Mouse (Mus musculus) CH12.LX (cell line): ENCODE measurements around the gene Cfap54. TPM values are rescaled to one million over a fixed set of nuclear protein-coding genes. Genes with fewer than 3 reads are reported as not detected.

Experiments used
- DNase-seq: peaks from one replicate; pipeline ENCODE4 v3.0.0-alpha.2; 2013; ENCODE audit errors: extremely low read depth
- H3K27ac ChIP-seq: 2 replicates; pipeline ENCODE4 v1.5.1; 2012; ENCODE audit warnings: low read depth, mild to moderate bottlenecking, control low read depth, moderate library complexity; ENCODE audit not compliant: insufficient read depth
- H3K27me3 ChIP-seq: replicated peaks from 2 replicates; pipeline ENCODE3; 2012; ENCODE audit warnings: inconsistent platforms
- H3K36me3 ChIP-seq, 2 experiments: replicated peaks in 1 of 2; 2 replicates each; pipeline versions ENCODE3 to v1.6.1; 2012; ENCODE audit warnings: inconsistent platforms in 1 of 2, low read length in 1 of 2, mild to moderate bottlenecking in 1 of 2, mixed read lengths in 1 of 2, moderate library complexity in 1 of 2; ENCODE audit not compliant: control insufficient read depth in 1 of 2, insufficient read depth in 1 of 2
- H3K4me1 ChIP-seq, 2 experiments: 2 replicates each; pipeline ENCODE4 v1.6.1; 2012; ENCODE audit warnings: inconsistent platforms in 1 of 2, moderate library complexity in 1 of 2; ENCODE audit not compliant: insufficient read depth in 2 of 2, control insufficient read depth in 1 of 2
- H3K4me2 ChIP-seq: 2 replicates; pipeline ENCODE4 v1.6.1; 2012; ENCODE audit warnings: low read depth, mild to moderate bottlenecking, control low read depth; ENCODE audit not compliant: poor library complexity, insufficient read depth, severe bottlenecking
- H3K4me3 ChIP-seq, 3 experiments: fragments of 150-350 bp in 1 of 3; sonication (generic) in 1 of 3; replicated peaks in 1 of 3; 2 replicates each; pipeline versions ENCODE3 to v1.5.1; 2011 to 2012; ENCODE audit warnings: low read depth in 2 of 3, low read length in 2 of 3, mild to moderate bottlenecking in 2 of 3, moderate library complexity in 2 of 3, control low read depth in 1 of 3, improper control_type of control experiment in 1 of 3, inconsistent platforms in 1 of 3, mixed read lengths in 1 of 3; ENCODE audit not compliant: poor library complexity in 1 of 3
- H3K79me2 ChIP-seq: replicated peaks from 2 replicates; pipeline ENCODE4 v1.6.1; 2012; ENCODE audit warnings: mild to moderate bottlenecking, moderate library complexity; ENCODE audit not compliant: control insufficient read depth, poor library complexity, insufficient read depth, severe bottlenecking; ENCODE audit errors: extremely low read depth
- H3K9ac ChIP-seq: 2 replicates; pipeline ENCODE4 v1.6.1; 2012; ENCODE audit warnings: low read depth, mild to moderate bottlenecking, control low read depth, moderate library complexity; ENCODE audit not compliant: insufficient read depth
- H3K9me3 ChIP-seq: replicated peaks from 2 replicates; pipeline ENCODE3; 2012; ENCODE audit warnings: low read length, inconsistent platforms, mixed read lengths
- CHD1 ChIP-seq: IDR thresholded peaks from 2 replicates; pipeline ENCODE4 v1.6.1; 2012; ENCODE audit warnings: low read depth, low read length, improper control_type of control experiment, inconsistent platforms
- E2F4 ChIP-seq: IDR thresholded peaks from 2 replicates; pipeline ENCODE4 v1.6.1; 2011; ENCODE audit warnings: low read depth, low read length, improper control_type of control experiment; ENCODE audit not compliant: insufficient replicate concordance
- ELF1 ChIP-seq: IDR thresholded peaks from 2 replicates; pipeline ENCODE4 v1.6.1; 2014; ENCODE audit warnings: low read depth, mild to moderate bottlenecking, inconsistent platforms, low read length, improper control_type of control experiment
- EP300 ChIP-seq: IDR thresholded peaks from 2 replicates; pipeline ENCODE4 v1.6.1; 2011; ENCODE audit warnings: low read length, improper control_type of control experiment
- ETS1 ChIP-seq: conservative IDR thresholded peaks from 2 replicates; pipeline ENCODE4 v1.6.1; 2012; ENCODE audit warnings: low read depth, mild to moderate bottlenecking, inconsistent platforms, low read length, improper control_type of control experiment, moderate library complexity
- GABPA ChIP-seq: IDR thresholded peaks from 2 replicates; pipeline ENCODE4 v1.6.1; 2012; ENCODE audit warnings: low read depth, low read length, improper control_type of control experiment, inconsistent platforms; ENCODE audit not compliant: insufficient replicate concordance
- HCFC1 ChIP-seq: IDR thresholded peaks from 2 replicates; pipeline ENCODE4 v1.6.1; 2012; ENCODE audit warnings: low read depth, mild to moderate bottlenecking, inconsistent platforms, low read length, improper control_type of control experiment
- JUND ChIP-seq: conservative IDR thresholded peaks from 2 replicates; pipeline ENCODE4 v1.6.1; 2011; ENCODE audit warnings: low read depth, low read length, improper control_type of control experiment
- MAFK ChIP-seq: IDR thresholded peaks from 2 replicates; pipeline ENCODE4 v1.6.1; 2011; ENCODE audit warnings: low read length, improper control_type of control experiment; ENCODE audit not compliant: insufficient replicate concordance
- MAX ChIP-seq: IDR thresholded peaks from 2 replicates; pipeline ENCODE4 v1.6.1; 2011; ENCODE audit warnings: low read length, improper control_type of control experiment
- MEF2A ChIP-seq: IDR thresholded peaks from 2 replicates; pipeline ENCODE4 v1.6.1; 2014; ENCODE audit warnings: low read depth, mild to moderate bottlenecking, inconsistent platforms, low read length, improper control_type of control experiment, borderline replicate concordance
- NELFE ChIP-seq: IDR thresholded peaks from 2 replicates; pipeline ENCODE4 v1.6.1; 2011; ENCODE audit warnings: low read depth, low read length, improper control_type of control experiment
- PAX5 ChIP-seq: IDR thresholded peaks from 2 replicates; pipeline ENCODE4 v1.6.1; 2012; ENCODE audit warnings: low read length, inconsistent platforms, mixed read lengths
- POLR2AphosphoS2 ChIP-seq: IDR thresholded peaks from 2 replicates; pipeline ENCODE4 v1.6.1; 2011; ENCODE audit warnings: low read depth, low read length, improper control_type of control experiment
- RAD21 ChIP-seq: IDR thresholded peaks from 2 replicates; pipeline ENCODE4 v1.6.1; 2011; ENCODE audit warnings: low read depth, mild to moderate bottlenecking, low read length, improper control_type of control experiment, moderate library complexity
- RCOR1 ChIP-seq: conservative IDR thresholded peaks from 2 replicates; pipeline ENCODE4 v1.6.1; 2012; ENCODE audit warnings: low read depth, mild to moderate bottlenecking, inconsistent platforms, low read length, improper control_type of control experiment
- TCF12 ChIP-seq: IDR thresholded peaks from 2 replicates; pipeline ENCODE4 v1.6.1; 2014; ENCODE audit warnings: low read depth, mild to moderate bottlenecking, inconsistent platforms, low read length, improper control_type of control experiment
- USF2 ChIP-seq: conservative IDR thresholded peaks from 2 replicates; pipeline ENCODE4 v1.6.1; 2011; ENCODE audit warnings: low read depth, low read length, improper control_type of control experiment
- ZMIZ1 ChIP-seq: IDR thresholded peaks from 2 replicates; pipeline ENCODE4 v1.6.1; 2012; ENCODE audit warnings: low read depth, mild to moderate bottlenecking, inconsistent platforms, low read length, improper control_type of control experiment
- ZNF384 ChIP-seq: IDR thresholded peaks from 2 replicates; pipeline ENCODE4 v1.6.1; 2012; ENCODE audit warnings: low read depth, low read length, improper control_type of control experiment, inconsistent platforms
- dilution Hi-C: fragments of 300-500 bp; cut with MboI; formaldehyde crosslinking; loops from 2 replicates; pipeline ENCODE4 v1.14.3; 2020; ENCODE audit warnings: low sequenced_read_pairs; ENCODE audit not compliant: extremely low pct_unique_long_range_greater_than_20kb, extremely low pct_ligation_motif_present
- in situ Hi-C: fragments of 300-500 bp; cut with MboI; formaldehyde crosslinking; loops from 3 replicates; pipeline ENCODE4 v1.14.3; 2019; ENCODE audit warnings: low sequenced_read_pairs, low pct_ligation_motif_present, low pct_unique_long_range_greater_than_20kb, mixed read lengths
- polyA plus RNA-seq: library from polyadenylated mRNA; unstranded; fragments of >175 nt; gene quantifications from 2 replicates; pipeline ENCODE4 v1.2.1, GENCODE M21; 2012; ENCODE audit warnings: low read depth; ENCODE audit not compliant: insufficient read length
- total RNA-seq, 2 experiments: library from RNA; depleted of rRNA; stranded (reverse); fragments of 300-350 nt in 1 of 2; fragments of >200 nt in 1 of 2; gene quantifications; 2 replicates each; pipeline ENCODE4 v1.2.3; 2012 to 2014

Gene Cfap54
- total and polyA plus RNA-seq, 3 experiments: 0.38 to 1.3 (median 1.3) TPM

GRCm38 (mm10) chr10:93050571-93050970, 30.8 kb downstream of the Cfap54 start:
- in situ Hi-C loops (loop anchor here (25.0 kb wide), 2 partner anchors 537 to 762 kb away; partner anchors contain the start of gene Snrpf), dilution Hi-C loops (no loop called here)
- Histone ChIP-seq H3K27ac (no peak overlapping the region), H3K9ac (no peak overlapping the region), H3K4me2 (no peak overlapping the region), H3K4me3 (no peak overlapping the region), H3K4me1 (peaks cover 0 to 6% of the 10 kb centered on the region in 2 experiments; a peak in 2 of 4 replicates), H3K36me3 (no peaks in the 10 kb centered on the region), H3K27me3 (no peaks in the 10 kb centered on the region), H3K79me2 (no peaks in the 10 kb centered on the region), H3K9me3 (no peaks in the 10 kb centered on the region)
- no peak for DNase-seq
- TF ChIP-seq NELFE: no peak
- no peak for TF ChIP-seq RCOR1
- no peak for TF ChIP-seq ZNF384
- TF ChIP-seq JUND: no peak
- TF ChIP-seq TCF12: no peak
- no peak for TF ChIP-seq GABPA
- no peak for TF ChIP-seq ZMIZ1
- TF ChIP-seq USF2: no peak
- TF ChIP-seq CHD1: no peak
- TF ChIP-seq, all 38 proteins: peak for 0

GRCm38 (mm10) chr10:93043195-93043594, 38.2 kb downstream of the Cfap54 start:
- in situ Hi-C loops: no loop called here

More at GRCm38 (mm10) chr10:93043195-93043594, 38.2 kb downstream of the Cfap54 start:
- Histone ChIP-seq H3K4me1 (peaks cover 10 to 20% of the 10 kb centered on the region in 2 experiments), H3K79me2 (no peaks in the 10 kb centered on the region), H3K27me3 (no peaks in the 10 kb centered on the region), H3K36me3 (no peaks in the 10 kb centered on the region), H3K4me3 (no peak overlapping the region), H3K9ac (no peak overlapping the region), H3K4me2 (no peak overlapping the region), H3K9me3 (no peaks in the 10 kb centered on the region), H3K27ac (no peak overlapping the region)
- TF ChIP-seq MAX (no peak), CHD1 (no peak), HCFC1 (no peak), MEF2A (no peak), GABPA (no peak), RCOR1 (no peak), MAFK (no peak), POLR2AphosphoS2 (no peak), PAX5 (no peak), ELF1 (no peak), ETS1 (no peak), E2F4 (no peak), EP300 (no peak), RAD21 (no peak)
- dilution Hi-C loops: no loop called here
- no peak for DNase-seq
